Mouse (Mus musculus): ENCODE measurements at regions not wholly inside any gene's neighbourhood (a gene's known extent, or its start where the extent isn't known, plus 50 kb on each side); places are given as distances from the start of the nearest gene placed in this dataset.
A peak's percentile ranks its signal among the peaks of the same experiment; 100 is the strongest.
"Not testable (repeated sequence)": the region's sequence is repeated elsewhere in the genome, so short reads cannot be mapped to it uniquely, and the experiment has no call there.

- no peak for DNase-seq (ENCODE audit: low spot score in 2 of 2)
Measured at GRCm38 (mm10) chr2:171985813-171986572, 57.3 kb downstream of the Cbln4 start.

GRCm38 (mm10) chr2:171969311-171969905 lies 73.9 kb downstream of the Cbln4 start:
- DNase-seq (ENCODE audit: low spot score in 2 of 2) = no peak

DNA sequence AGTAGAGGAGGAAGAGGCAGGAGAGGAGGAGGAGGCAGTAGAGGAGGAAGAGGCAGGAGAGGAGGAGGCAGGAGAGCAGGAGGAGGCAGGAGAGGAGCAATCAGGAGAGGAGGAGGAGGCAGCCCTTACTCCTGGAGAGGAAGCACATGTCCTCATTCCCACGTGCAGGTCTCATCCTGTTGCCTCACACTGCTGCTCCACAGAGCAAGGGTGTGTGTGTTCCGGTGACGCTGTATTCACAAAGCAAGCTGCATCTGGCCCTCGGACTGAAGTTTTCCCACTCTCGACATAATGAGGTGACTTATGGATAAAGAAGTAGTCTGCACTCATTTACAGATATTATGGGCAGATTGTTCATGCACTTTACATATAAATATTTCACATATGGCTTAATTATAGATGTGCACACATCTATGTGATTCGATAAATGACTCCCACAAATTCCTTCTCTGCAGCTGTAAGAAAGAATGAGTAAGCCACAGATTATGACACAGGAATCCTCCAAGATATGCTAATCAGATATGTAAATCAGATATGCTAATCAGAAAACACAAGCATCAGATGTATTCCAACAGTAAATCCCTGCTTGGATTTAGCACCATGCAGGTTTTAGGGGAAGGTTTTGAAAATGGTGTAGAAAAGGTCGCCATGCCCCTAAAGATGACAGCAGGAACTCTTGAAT lies 96.6 kb downstream of the Cbln4 start:
- no peak for DNase-seq (ENCODE audit: low spot score in 2 of 2)

DNA sequence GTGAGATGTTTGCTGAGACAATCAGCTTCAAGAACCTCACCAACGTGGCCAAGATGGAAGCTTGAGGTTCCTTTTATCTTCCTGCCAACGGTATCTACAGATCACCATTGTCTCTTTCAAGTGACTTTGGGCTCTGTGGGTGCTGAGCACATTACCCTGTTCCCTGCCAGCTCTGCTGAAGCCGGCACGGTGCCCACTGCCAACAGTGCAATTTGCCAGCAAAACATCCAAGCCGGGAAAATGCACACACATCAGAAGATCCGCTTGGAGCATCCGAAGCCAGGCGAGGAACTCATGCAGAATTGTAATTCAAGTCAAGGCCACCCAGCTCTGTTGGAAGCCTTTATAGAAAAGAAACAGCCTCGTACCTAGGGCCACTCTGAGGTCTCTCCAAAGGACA lies 100.6 kb downstream of the Cbln4 start:
- no peak for DNase-seq (ENCODE audit: low spot score in 2 of 2)

GRCm38 (mm10) chr2:171935646-171936325 lies 107.5 kb downstream of the Cbln4 start:
- DNase-seq (ENCODE audit: low spot score in 2 of 2) = no peak

DNA sequence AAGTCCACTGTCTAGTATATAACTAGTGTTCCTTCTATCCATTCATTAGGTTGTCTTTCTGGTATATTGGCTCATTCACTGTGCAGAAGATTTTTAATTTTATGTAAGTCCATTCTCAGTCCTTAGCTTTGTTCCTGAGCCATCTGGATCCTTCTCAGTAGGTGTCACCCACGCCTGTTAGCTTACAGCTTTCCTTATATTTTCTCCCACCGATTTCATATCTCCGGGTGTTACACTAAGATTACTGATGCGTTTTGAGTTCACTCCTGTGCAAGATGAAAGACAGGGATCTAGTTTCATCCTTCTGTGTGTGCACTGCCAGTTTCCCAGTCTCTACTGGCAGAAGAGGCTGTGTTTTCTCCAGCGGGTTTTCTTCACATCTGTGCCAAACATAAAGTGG lies 122.3 kb downstream of the Cbln4 start:
- DNase-seq (ENCODE audit: low spot score in 2 of 2) = no peak

DNA sequence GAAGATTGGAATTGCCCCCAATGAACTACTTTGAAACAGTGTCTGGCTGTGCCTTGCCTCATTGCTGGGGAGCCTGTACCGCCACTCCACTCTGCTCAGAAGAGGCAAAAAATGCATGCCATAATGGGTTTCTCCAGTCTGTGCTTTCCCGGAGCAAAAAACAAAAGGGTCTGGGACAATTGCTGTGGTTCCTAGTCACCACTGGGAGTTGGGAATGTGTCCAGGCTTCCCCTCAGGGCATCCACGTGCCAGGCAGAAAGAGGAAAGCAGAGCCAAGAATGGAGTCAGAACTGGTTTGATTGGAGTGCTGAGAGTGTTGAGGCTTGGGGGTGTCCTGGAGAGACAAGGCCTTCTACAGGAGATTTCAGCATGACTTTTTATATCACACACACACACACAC lies 156.0 kb downstream of the Cbln4 start:
- no peak for DNase-seq (ENCODE audit: low spot score in 2 of 2)

DNA sequence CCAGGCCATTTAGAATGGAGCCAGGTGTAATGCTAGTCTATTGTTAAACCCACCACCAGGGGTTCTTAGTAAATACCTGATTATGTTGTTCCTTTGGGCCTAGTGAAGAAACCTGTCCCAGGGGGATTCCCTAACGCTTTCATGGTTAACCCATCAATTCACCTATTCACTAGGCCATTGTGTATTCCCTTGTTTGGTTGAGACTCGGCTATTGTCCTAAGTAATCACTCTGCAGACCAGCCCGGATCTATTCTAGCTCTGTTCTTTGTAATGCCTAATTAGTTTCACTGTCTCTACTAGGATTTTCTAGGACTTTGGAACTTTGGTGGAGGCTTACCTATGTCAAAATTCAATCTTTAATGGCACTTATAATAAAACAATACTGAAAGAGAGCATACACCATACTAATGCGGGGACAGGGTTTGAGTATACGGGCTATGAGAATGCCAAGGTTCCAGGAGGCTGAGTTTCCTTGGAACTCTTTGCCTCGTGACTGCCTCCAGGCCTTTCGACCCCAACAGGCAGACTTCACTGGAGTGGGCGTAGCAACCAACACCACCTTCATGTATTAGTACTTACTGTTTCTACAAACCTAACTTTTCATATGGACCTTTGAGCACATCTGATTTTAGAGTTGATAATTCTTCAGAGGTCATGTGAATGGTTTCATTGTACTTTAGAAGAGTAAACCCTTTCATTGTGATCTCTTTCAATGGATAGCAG lies 163.9 kb downstream of the Cbln4 start:
- DNase-seq (ENCODE audit: low spot score in 2 of 2) = not testable (repeated sequence)

DNA sequence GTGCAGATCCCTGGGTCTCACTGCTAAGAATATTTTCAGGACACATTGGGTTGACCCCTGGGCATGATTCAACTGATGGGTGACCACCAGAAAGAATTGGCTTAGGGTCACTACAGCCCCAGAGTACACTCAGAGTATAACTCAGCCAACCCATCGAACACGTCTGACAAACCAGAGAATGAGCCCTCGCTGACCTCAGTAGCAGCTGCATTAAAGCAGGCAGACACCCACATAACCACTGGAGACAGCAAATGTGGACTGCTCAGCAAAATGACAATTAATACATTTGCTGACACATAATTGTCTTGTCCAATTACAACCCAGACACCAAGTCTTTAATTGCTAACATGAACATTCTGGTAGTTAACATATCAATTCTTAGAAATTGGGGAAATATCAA lies 175.7 kb downstream of the Cbln4 start:
- DNase-seq (ENCODE audit: low spot score in 2 of 2) = no peak

DNA sequence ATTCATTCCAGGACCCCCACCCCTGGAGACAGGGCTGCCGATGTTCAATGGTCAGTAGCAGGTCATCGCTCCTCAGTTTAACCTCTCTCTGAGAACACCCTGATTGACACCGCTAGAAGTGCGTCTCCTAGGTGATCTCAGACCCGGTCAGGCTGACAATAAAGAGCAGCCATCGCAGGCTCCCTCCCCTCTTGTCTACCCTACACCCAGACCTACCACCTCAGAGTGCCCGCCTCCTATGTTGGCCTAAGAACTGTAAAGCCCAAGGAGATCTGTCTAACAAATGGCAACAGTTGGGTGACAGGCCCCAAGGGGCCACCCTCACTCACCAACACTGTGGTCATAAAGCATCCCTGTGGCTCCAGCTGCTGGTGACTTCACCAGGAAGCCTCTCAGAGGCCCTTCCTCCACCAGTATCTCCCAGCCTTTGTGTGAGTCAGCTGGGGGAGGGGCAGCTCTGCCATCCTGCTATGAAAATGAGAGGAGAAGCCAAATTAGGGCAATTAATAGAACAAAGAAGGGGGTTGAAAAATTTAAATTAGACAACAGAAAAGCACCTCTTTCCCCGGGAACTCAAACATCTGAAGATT lies 178.8 kb downstream of the Cbln4 start:
- no peak for DNase-seq (ENCODE audit: low spot score in 2 of 2)

DNA sequence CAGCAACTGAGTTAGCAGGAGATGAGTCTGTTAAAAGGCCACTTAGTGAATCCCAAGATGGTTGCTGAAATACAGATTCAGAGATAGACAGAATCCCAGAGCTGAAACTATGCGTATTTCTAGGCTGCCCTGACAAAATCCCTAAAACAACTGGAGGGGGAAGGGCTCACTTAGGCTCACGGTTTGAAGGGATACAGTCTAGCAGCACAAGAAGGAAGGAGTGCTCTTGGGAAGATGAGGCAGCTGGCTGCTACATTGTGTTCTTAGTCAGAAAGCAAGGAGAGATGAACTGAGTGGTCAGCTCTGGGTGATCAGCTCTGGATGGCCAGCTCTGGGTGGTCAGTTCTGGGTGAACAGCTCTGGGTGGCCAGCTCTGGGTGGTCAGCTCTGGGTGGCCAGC lies 180.6 kb downstream of the Cbln4 start:
- DNase-seq (ENCODE audit: low spot score in 2 of 2) = no peak

DNA sequence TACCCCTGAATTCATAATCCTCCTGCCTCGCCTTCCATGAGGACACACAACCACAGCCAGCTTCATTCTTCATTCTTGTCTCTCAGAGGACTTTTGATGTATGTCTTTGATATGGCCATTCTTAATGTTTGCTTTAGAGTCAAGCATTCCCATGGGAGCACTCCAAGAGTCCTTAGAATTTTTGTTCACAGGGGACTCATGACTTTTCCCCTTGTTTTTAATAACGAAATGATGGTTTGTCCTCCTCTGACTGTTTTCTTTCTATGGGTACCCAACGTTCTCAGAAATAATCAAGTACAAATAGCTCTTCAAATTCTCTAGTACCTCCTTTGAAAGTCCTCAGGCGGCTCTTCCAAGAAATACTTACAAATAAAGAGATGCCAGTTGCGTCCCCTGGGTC lies 184.4 kb downstream of the Cbln4 start:
- DNase-seq (ENCODE audit: low spot score in 2 of 2) = no peak

GRCm38 (mm10) chr2:171856491-171856890 lies 186.8 kb downstream of the Cbln4 start:
- DNase-seq (ENCODE audit: low spot score in 2 of 2) = no peak

- no peak for DNase-seq (ENCODE audit: low spot score in 2 of 2)
Measured at GRCm38 (mm10) chr2:171846826-171847492, 196.3 kb downstream of the Cbln4 start.

DNA sequence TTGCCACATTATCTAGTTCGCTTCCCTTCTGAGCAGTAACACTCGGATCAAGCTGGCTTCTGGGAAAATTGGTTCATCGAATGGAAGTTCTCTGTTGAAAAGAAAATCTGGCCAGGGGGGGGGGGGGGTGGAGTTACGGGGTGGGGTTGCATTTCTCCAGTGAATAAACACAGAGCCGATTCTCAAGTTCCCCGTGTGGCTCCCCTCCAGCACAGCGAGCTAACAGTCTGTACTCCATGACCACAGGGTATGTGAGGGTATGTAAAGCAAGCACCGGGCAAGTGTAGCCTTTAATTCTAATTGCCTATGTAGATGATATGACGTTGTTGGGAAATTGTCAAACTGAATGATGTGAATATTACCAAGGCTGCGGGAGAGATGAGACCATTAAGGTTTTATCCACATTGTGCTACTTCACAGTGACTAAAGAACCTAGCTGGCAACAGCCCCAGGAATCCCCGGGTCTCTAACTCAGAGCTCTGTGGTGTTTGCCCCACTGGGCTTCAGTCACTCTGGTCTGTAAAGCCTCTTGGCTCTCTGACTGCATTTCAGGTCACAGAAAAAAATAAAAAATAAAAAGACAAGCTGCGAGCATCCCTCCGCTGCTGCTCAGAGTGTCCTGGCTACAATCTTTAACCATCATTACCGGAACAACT lies 203.1 kb downstream of the Cbln4 start:
- DNase-seq (ENCODE audit: low spot score in 2 of 2) = peak in 1 of 2 experiments; percentile 10

DNA sequence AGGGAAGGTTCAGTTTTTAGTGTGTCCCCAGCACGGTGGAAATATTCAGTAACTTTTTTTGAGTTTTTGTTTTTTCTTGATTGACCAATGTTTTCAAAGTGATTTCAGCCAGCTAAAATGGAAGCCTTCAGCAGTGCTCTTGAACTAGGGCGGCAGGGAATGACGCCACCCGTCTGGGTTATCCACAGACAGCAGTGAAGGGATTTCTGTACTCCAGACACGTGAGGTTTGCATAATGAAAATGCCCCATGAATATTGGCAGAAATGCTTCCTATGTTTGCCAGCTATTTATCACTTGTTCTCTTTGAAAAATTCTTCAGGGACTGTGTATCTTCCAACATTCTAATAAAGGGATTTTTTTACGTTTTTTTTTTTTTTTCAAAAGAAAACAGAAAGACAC lies 221.1 kb downstream of the Cbln4 start:
- peak in 1 of 2 experiments; percentile 4 for DNase-seq (ENCODE audit: low spot score in 2 of 2)

GRCm38 (mm10) chr2:171818504-171818903 lies 224.8 kb downstream of the Cbln4 start:
- DNase-seq (ENCODE audit: low spot score in 2 of 2) = no peak

DNA sequence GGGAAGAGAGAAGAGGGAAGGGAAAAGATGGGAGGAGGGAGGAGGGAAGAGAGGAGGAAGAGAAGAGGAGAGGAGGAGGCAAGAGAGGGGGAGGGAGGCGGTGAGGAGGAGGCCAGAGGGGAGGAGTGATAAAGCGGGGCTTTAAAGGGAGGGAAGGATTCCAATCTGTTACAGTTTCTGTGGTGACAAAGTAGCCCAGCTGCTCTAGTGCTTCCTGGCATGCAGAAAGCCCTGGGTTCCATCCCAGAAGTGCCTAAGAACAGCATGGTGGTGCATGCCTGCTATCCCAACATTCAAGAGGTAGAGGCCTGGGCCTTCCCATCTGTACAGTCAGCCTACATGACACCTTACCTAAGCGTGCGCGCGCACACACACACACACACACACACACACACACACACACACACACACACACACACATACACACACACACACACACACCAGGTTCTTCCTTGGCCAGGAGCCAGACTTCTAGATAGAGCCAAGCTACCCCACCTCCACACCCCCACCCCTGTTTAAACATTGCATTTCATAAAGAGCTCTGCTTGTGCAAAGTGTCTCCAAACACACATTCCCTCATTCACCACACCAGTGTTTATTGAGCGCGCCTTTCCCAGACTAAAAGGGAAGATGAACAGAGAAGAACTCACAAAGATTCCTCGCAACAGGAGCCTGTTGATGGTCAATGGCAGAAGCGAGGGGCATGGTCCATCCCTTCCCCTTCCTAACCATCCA lies 226.4 kb downstream of the Cbln4 start:
- no peak for DNase-seq (ENCODE audit: low spot score in 2 of 2)

DNA sequence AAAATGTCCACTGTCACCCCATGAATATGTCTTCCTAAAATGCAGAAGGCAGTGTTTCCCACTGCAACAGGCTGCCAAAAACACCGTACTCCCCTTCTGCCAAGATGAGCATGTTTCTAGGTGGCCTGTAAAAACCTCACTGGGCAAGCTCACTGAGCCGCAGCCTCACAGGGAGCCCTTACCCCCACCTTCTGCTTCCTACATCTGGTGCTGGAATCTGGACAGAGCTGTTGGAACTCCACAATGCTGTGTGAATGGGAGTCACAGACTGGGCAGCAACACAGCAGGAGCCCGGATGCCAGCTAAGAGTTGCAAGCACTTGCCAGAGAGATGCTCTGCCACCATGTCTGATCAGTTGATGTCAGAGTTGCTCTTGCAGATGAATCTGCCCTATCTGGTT lies 230.6 kb downstream of the Cbln4 start:
- DNase-seq (ENCODE audit: low spot score in 2 of 2) = no peak
